Mouse (Mus musculus): ENCODE data around the gene Btbd35f5.
"Not testable (repeated sequence)": the region's sequence is repeated elsewhere in the genome, so short reads cannot be mapped to it uniquely, and the experiment has no call there.

The Btbd35f5 gene

DNA sequence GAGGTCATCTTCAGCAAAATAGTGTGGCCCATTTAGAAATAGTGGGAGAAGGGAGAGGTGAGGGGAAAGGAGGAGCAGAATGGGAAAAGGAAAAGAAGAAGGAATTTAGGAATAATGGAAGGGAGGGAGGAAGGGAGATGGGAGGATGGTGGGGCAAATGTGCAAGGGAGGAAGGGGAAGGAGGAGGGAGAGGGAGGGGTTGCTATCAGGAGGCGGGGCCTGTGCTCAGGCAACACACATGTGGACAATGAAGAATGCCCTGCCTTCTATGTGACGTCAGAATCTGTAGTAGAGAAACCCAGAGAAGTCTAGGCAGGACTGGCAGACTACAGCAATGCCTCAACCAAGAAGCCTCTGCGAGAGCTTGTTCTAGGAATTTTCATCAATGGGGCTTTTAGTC is at the start of gene Btbd35f5:
Gene Btbd35f5, plus strand, starts transcription at position 301 of the 400 bp plus-strand sequence.
- DNase-seq (ENCODE audit: low read depth, low spot score): not testable (repeated sequence)

DNA sequence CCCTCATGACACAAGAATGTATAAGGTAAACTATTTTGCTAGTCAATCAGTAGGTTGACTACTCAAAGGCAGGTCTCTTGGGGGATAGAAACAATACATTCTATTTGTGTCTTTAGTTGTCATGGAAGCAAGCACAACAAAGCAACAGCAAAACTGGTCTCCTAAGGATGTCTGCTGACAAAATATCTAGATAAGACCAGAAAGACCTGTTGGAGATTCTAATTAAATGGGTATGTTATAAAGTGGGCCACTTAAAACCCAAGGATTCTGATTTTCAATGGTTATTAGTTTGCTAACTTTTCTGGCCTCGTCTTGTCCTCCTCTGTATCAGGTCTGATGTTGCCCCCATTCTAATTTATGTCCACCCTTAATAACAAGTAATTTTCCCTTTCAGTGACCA is 32.2 kb upstream of the Btbd35f5 start, which contains the start of gene Gm21789:
Gene Gm21789, plus strand, starts transcription at position 301 of the 400 bp plus-strand sequence.
- not testable (repeated sequence) for DNase-seq (ENCODE audit: low read depth, low spot score)

Data from ES-CJ7 (cell line).